Mouse (Mus musculus) midbrain, embryonic 16.5 days (tissue): ENCODE data around the gene Slc41a1. TPM values are rescaled to one million over a fixed set of nuclear protein-coding genes. Genes with fewer than 3 reads are reported as not detected.

Experiments used
- ATAC-seq: fragments of 200-750 bp; cut with Nextera tagmentation; 2 replicates; pipeline ENCODE4 v1.8.0; 2017; ENCODE audit warnings: moderate TSS enrichment
- H3K27ac ChIP-seq: fragments of 300-500 bp; sonication (generic); 2 replicates; pipeline ENCODE4 v1.5.1; 2014; ENCODE audit warnings: mild to moderate bottlenecking, low read length, mixed read lengths
- H3K27me3 ChIP-seq: fragments of 300-500 bp; sonication (generic); 2 replicates; pipeline ENCODE4 v1.6.1; 2014; ENCODE audit warnings: low read depth, low read length, mixed read lengths; ENCODE audit not compliant: control insufficient read depth, insufficient read depth
- H3K36me3 ChIP-seq: fragments of 300-500 bp; sonication (generic); 2 replicates; pipeline ENCODE4 v1.6.1; 2014; ENCODE audit warnings: mild to moderate bottlenecking, low read length, moderate library complexity, mixed read lengths; ENCODE audit not compliant: control insufficient read depth, insufficient read depth
- H3K4me1 ChIP-seq: fragments of 300-500 bp; sonication (generic); 2 replicates; pipeline ENCODE4 v1.6.1; 2014; ENCODE audit warnings: mild to moderate bottlenecking, low read length, mixed read lengths; ENCODE audit not compliant: control insufficient read depth, insufficient read depth
- H3K4me2 ChIP-seq: fragments of 300-500 bp; sonication (generic); 2 replicates; pipeline ENCODE4 v1.6.1; 2014; ENCODE audit warnings: mild to moderate bottlenecking, low read length, mixed read lengths
- H3K4me3 ChIP-seq: fragments of 300-500 bp; sonication (generic); 2 replicates; pipeline ENCODE4 v1.5.1; 2014; ENCODE audit warnings: low read depth, mild to moderate bottlenecking, low read length, moderate library complexity, mixed read lengths
- H3K9ac ChIP-seq: fragments of 300-500 bp; sonication (generic); 2 replicates; pipeline ENCODE4 v1.6.1; 2014; ENCODE audit warnings: low read depth, low read length, mixed read lengths
- H3K9me3 ChIP-seq: fragments of 300-500 bp; sonication (generic); replicated peaks from 2 replicates; pipeline ENCODE4 v1.6.1; 2014; ENCODE audit warnings: mild to moderate bottlenecking, low read length, mixed read lengths; ENCODE audit not compliant: control insufficient read depth, poor library complexity, severe bottlenecking
- WGBS: fragments of 180-500 bp; shearing (Covaris S2); extraction: QIAGEN DNeasy Blood & Tissue Kit; methylation state at CpG from one replicate; pipeline ENCODE4 v1.1.7; 2014; 5-methylcytosine and 5-hydroxymethylcytosine counted together
- polyA plus RNA-seq: library from polyadenylated mRNA; unstranded; fragments of >200 nt; fragmentation: Nextera tagmentation; extraction: Ambion mirVana; gene quantifications from 2 replicates; pipeline ENCODE4 v1.2.1, GENCODE M21; 2015

Gene Slc41a1
- polyA plus RNA-seq, 1 experiment from 2014 or later, result 17.7 TPM

DNA sequence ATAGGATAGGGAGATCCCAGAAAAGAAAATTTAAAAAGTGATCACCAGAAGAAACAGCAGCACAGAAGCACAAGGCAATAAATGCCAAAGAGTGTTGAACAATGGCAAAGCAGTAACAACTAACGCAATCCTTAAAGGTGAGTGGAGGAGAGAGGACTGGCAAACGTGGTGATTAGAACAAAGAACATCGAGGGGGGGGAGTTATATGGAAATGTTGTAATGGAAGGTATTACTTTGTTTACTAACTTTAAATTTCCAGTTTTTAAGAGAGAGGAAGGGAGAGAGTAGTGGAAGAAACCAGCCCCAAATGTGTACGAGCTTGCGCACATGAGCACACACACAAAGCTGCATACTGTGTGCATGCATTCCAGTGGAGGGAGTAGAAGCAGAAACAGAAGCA lies 38.3 kb downstream of the Slc41a1 start:
- H3K4me1 ChIP-seq, result peaks cover 4% of the 10 kb centered on the region; the same call in 1 of the 2 replicates
- peaks cover 4% of the 10 kb centered on the region; the same call in 1 of the 2 replicates for H3K27me3 ChIP-seq
- H3K27ac ChIP-seq, result no peak overlapping the region
- WGBS, result 85% methylated on average over 5 of the region's 5 CpGs
- H3K9me3 ChIP-seq, result no peaks in the 10 kb centered on the region
- no peak for ATAC-seq
- H3K4me2 ChIP-seq, result no peak overlapping the region
- no peak overlapping the region for H3K4me3 ChIP-seq
- no peak overlapping the region for H3K9ac ChIP-seq
- H3K36me3 ChIP-seq, result no peaks in the 10 kb centered on the region

- H3K27ac ChIP-seq, result no peak overlapping the region
- peaks cover 4% of the 10 kb centered on the region; the same call in 1 of the 2 replicates for H3K27me3 ChIP-seq
- no peaks in the 10 kb centered on the region for H3K9me3 ChIP-seq
- H3K4me2 ChIP-seq, result no peak overlapping the region
- no peaks in the 10 kb centered on the region for H3K36me3 ChIP-seq
- H3K4me3 ChIP-seq, result no peak overlapping the region
- peaks cover 4% of the 10 kb centered on the region; the same call in 1 of the 2 replicates for H3K4me1 ChIP-seq
- WGBS, result 78% methylated on average over 6 of the region's 6 CpGs
- ATAC-seq, result 0 out of 2 replicates have a peak, but pooled peaks have one; percentile 50
- H3K9ac ChIP-seq, result no peak overlapping the region
Measured at GRCm38 (mm10) chr1:131866304-131866999, 39.2 kb downstream of the Slc41a1 start.

GRCm38 (mm10) chr1:131867093-131867945 lies 40.0 kb downstream of the Slc41a1 start, which contains the start of gene Rab29:
Gene Rab29, plus strand, starts transcription at chr1:131867224.
- H3K4me1 ChIP-seq, result peaks cover 4% of the 10 kb centered on the region; the same call in 1 of the 2 replicates
- H3K9ac ChIP-seq, result peak within 1 kb of the TSS; percentile 43
- H3K9me3 ChIP-seq, result no peaks in the 10 kb centered on the region
- peak within 1 kb of the TSS; percentile 57 for H3K4me3 ChIP-seq
- H3K27ac ChIP-seq, result no peak within 1 kb of the TSS
- H3K27me3 ChIP-seq, result peaks cover 4% of the 10 kb centered on the region; the same call in 1 of the 2 replicates
- peak within 1 kb of the TSS; percentile 91 for H3K4me2 ChIP-seq
- peak; percentile 99 for ATAC-seq
- WGBS, result under 1% methylated on average over 46 of the region's 46 CpGs
- H3K36me3 ChIP-seq, result no peaks in the 10 kb centered on the region

GRCm38 (mm10) chr1:131867946-131868290 lies 40.6 kb downstream of the Slc41a1 start:
- H3K27me3 ChIP-seq, result peaks cover 4% of the 10 kb centered on the region; the same call in 1 of the 2 replicates
- 33% methylated on average over 10 of the region's 10 CpGs for WGBS
- H3K27ac ChIP-seq, result no peak overlapping the region
- peak overlapping the region; percentile 43; the same call in 1 of the 2 replicates for H3K9ac ChIP-seq
- ATAC-seq, result no peak
- H3K4me2 ChIP-seq, result peak overlapping the region; percentile 91
- H3K9me3 ChIP-seq, result no peaks in the 10 kb centered on the region
- peak overlapping the region; percentile 57 for H3K4me3 ChIP-seq
- H3K36me3 ChIP-seq, result no peaks in the 10 kb centered on the region
- H3K4me1 ChIP-seq, result peaks cover 4% of the 10 kb centered on the region; the same call in 1 of the 2 replicates

DNA sequence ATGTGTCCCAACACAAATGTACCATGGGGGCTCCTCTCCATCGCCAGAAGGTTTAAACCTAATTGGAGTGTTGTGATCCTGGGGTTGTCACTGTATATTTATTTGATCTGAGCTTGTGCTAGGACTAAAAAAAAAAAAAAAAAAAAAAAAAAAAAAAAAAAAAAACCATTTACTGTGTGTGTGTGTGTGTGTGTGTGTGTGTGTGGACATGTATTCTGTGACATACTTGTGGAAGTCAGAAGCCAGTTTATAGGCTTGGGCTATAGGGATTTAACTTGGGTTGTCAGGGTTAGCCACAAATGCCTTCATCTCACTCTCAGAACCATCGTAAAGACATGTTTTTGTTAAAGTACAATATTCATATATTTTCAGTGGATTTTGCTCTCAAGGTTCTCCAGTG lies 42.3 kb downstream of the Slc41a1 start:
- peaks cover 4% of the 10 kb centered on the region; the same call in 1 of the 2 replicates for H3K27me3 ChIP-seq
- no peak for ATAC-seq
- peaks cover 4% of the 10 kb centered on the region; the same call in 1 of the 2 replicates for H3K4me1 ChIP-seq
- H3K9ac ChIP-seq, result no peak overlapping the region
- H3K27ac ChIP-seq, result no peak overlapping the region
- WGBS, result 84% methylated on average over 2 of the region's 2 CpGs
- no peaks in the 10 kb centered on the region for H3K9me3 ChIP-seq
- no peak overlapping the region for H3K4me3 ChIP-seq
- H3K36me3 ChIP-seq, result no peaks in the 10 kb centered on the region
- H3K4me2 ChIP-seq, result no peak overlapping the region

GRCm38 (mm10) chr1:131872856-131873255 lies 45.6 kb downstream of the Slc41a1 start:
- no peak overlapping the region for H3K9ac ChIP-seq
- no peaks in the 10 kb centered on the region for H3K9me3 ChIP-seq
- H3K27me3 ChIP-seq, result peaks cover 2% of the 10 kb centered on the region; the same call in 1 of the 2 replicates
- no peaks in the 10 kb centered on the region for H3K36me3 ChIP-seq
- H3K4me3 ChIP-seq, result no peak overlapping the region
- no peak overlapping the region for H3K4me2 ChIP-seq
- H3K27ac ChIP-seq, result no peak overlapping the region
- no peaks in the 10 kb centered on the region for H3K4me1 ChIP-seq
- whole genome bisulfite sequencing, result 76% methylated on average over 1 of the region's 1 CpGs
- ATAC-seq, result no peak

GRCm38 (mm10) chr1:131879816-131880215 lies 52.5 kb downstream of the Slc41a1 start:
- WGBS, result 82% methylated on average over 2 of the region's 2 CpGs
- no peak overlapping the region for H3K4me3 ChIP-seq
- ATAC-seq, result no peak

GRCm38 (mm10) chr1:131882787-131883186 lies 55.5 kb downstream of the Slc41a1 start:
- ATAC-seq, result no peak
- H3K27me3 ChIP-seq, result no peaks in the 10 kb centered on the region
- H3K4me1 ChIP-seq, result no peaks in the 10 kb centered on the region

More at GRCm38 (mm10) chr1:131879816-131880215, 52.5 kb downstream of the Slc41a1 start:
- H3K27me3 ChIP-seq, result no peaks in the 10 kb centered on the region
- H3K4me1 ChIP-seq, result no peaks in the 10 kb centered on the region
- H3K36me3 ChIP-seq, result no peaks in the 10 kb centered on the region
- no peak overlapping the region for H3K4me2 ChIP-seq
- no peak overlapping the region for H3K9ac ChIP-seq
- no peaks in the 10 kb centered on the region for H3K9me3 ChIP-seq
- no peak overlapping the region for H3K27ac ChIP-seq

More at GRCm38 (mm10) chr1:131882787-131883186, 55.5 kb downstream of the Slc41a1 start:
- no peak overlapping the region for H3K27ac ChIP-seq
- H3K4me2 ChIP-seq, result no peak overlapping the region
- H3K9me3 ChIP-seq, result no peaks in the 10 kb centered on the region
- no peak overlapping the region for H3K9ac ChIP-seq
- H3K4me3 ChIP-seq, result no peak overlapping the region
- no peaks in the 10 kb centered on the region for H3K36me3 ChIP-seq
- WGBS, result 69% methylated on average over 2 of the region's 2 CpGs
